Comparison of ENCODE assay signal across 25 mouse cellular contexts in genomic region chr7:49783017-49783416, GRCm38 (mm10).
"Had no signal": no experiment of that assay in that cellular context is flagged by ENCODE, and none has a peak within 500 bp of the region (broad histone marks: within the 10 kb centered on the region; RNA-seq: fewer than 3 reads in every experiment).

No protein-coding gene starts in this region.

- H3K4me3 ChIP-seq: heart, embryonic 10.5 days; heart, embryonic 12.5 days; hindbrain, embryonic 10.5 days; hindbrain, embryonic 12.5 days; intestine, embryonic 15.5 days; kidney, embryonic 15.5 days; limb, embryonic 13.5 days; limb, embryonic 15.5 days; liver, embryonic 12.5 days had no signal

- DNase-seq: gastrocnemius, postnatal 14 days; gastrocnemius, postnatal 36 days; heart, adult 18-20 months; heart, postnatal 10 days; heart, postnatal 4 days; kidney, adult 18-20 months; kidney, adult 8-10 months; kidney, postnatal 14 days; kidney, postnatal 36 days; layer of hippocampus, postnatal 36 days; left cerebral cortex, postnatal 4 days had no signal

- H3K27ac ChIP-seq: heart, embryonic 10.5 days; hindbrain, embryonic 10.5 days; hindbrain, embryonic 12.5 days; hindbrain, embryonic 14.5 days; intestine, embryonic 15.5 days; kidney, embryonic 15.5 days; kidney, postnatal 0 days; limb, embryonic 13.5 days; limb, embryonic 15.5 days; liver, embryonic 12.5 days had no signal

- ATAC-seq: hindbrain, embryonic 16.5 days; inflammation-experienced regulatory T-cells, adult 6 months; intestine, embryonic 15.5 days; intestine, postnatal 0 days; liver, embryonic 12.5 days had no signal

- H3K27me3 ChIP-seq: heart, embryonic 12.5 days; hindbrain, embryonic 12.5 days; intestine, embryonic 15.5 days; kidney, embryonic 15.5 days; limb, embryonic 13.5 days; limb, embryonic 15.5 days; liver, embryonic 12.5 days had no signal

- H3K4me2 ChIP-seq: heart, embryonic 12.5 days; hindbrain, embryonic 12.5 days; hindbrain, embryonic 14.5 days; intestine, embryonic 15.5 days; kidney, embryonic 15.5 days; limb, embryonic 13.5 days; limb, embryonic 15.5 days; liver, embryonic 12.5 days had no signal

- H3K9ac ChIP-seq: heart, embryonic 12.5 days; hindbrain, embryonic 12.5 days; hindbrain, embryonic 14.5 days; intestine, embryonic 15.5 days; kidney, embryonic 15.5 days; limb, embryonic 13.5 days; limb, embryonic 15.5 days; liver, embryonic 12.5 days had no signal

- H3K9me3 ChIP-seq: heart, embryonic 10.5 days; heart, embryonic 12.5 days; hindbrain, embryonic 10.5 days; hindbrain, embryonic 12.5 days; intestine, embryonic 15.5 days; kidney, embryonic 15.5 days; limb, embryonic 13.5 days; limb, embryonic 15.5 days; liver, embryonic 12.5 days had no signal
